Mouse (Mus musculus) frontal cortex, adult 2 months (tissue): ENCODE measurements at regions not wholly inside any gene's neighbourhood (a gene's known extent, or its start where the extent isn't known, plus 50 kb on each side); places are given as distances from the start of the nearest gene placed in this dataset.

Experiments
- DNase-seq, 2 experiments: peaks; one replicate each; pipeline ENCODE4 v3.0.0; 2022; ENCODE audit warnings: low spot score in 1 of 2; ENCODE audit errors: extremely low spot score in 1 of 2

GRCm38 (mm10) chr3:80248611-80249010, 364.3 kb downstream of the Fam198b start:
- peak; percentile 20 to 72 for DNase-seq

GRCm38 (mm10) chr3:80249974-80250373, 365.6 kb downstream of the Fam198b start:
- DNase-seq = peak; percentile 45 to 67

GRCm38 (mm10) chr3:80255304-80255703, 371.0 kb downstream of the Fam198b start:
- DNase-seq = peak in 1 of 2 experiments; percentile 45

GRCm38 (mm10) chr3:80256383-80256782, 372.1 kb downstream of the Fam198b start:
- no peak for DNase-seq

- DNase-seq = no peak
Observed at GRCm38 (mm10) chr3:80263095-80263494, 378.8 kb downstream of the Fam198b start.

- DNase-seq = no peak
Observed at GRCm38 (mm10) chr3:80284656-80285055, 400.3 kb downstream of the Fam198b start.

- no peak for DNase-seq
Observed at GRCm38 (mm10) chr3:80285246-80285645, 400.9 kb downstream of the Fam198b start.

GRCm38 (mm10) chr3:80293485-80293884, 409.2 kb downstream of the Fam198b start:
- peak in 1 of 2 experiments; percentile 20 for DNase-seq

GRCm38 (mm10) chr3:80307632-80308031, 423.3 kb downstream of the Fam198b start:
- peak in 1 of 2 experiments; percentile 25 for DNase-seq

- DNase-seq = no peak
Observed at GRCm38 (mm10) chr3:80309931-80310330, 425.6 kb downstream of the Fam198b start.

- no peak for DNase-seq
Observed at GRCm38 (mm10) chr3:80311689-80312088, 427.4 kb downstream of the Fam198b start.

- no peak for DNase-seq
Observed at GRCm38 (mm10) chr3:80322291-80322690, 438.0 kb downstream of the Fam198b start.

- no peak for DNase-seq
Observed at GRCm38 (mm10) chr3:80324726-80325125, 440.4 kb downstream of the Fam198b start.

GRCm38 (mm10) chr3:80331776-80332175, 447.4 kb downstream of the Fam198b start:
- DNase-seq = no peak

GRCm38 (mm10) chr3:80334446-80334893, 450.1 kb downstream of the Fam198b start:
- peak; percentile 17 to 56 for DNase-seq

GRCm38 (mm10) chr3:80336123-80336674, 451.9 kb downstream of the Fam198b start:
- DNase-seq = no peak

- no peak for DNase-seq
Observed at GRCm38 (mm10) chr3:80367972-80368371, 434.7 kb downstream of the Gria2 start.

- peak in 1 of 2 experiments; percentile 46 for DNase-seq
Observed at GRCm38 (mm10) chr3:80369214-80369941, 433.3 kb downstream of the Gria2 start.

- no peak for DNase-seq
Observed at GRCm38 (mm10) chr3:80372436-80372835, 430.2 kb downstream of the Gria2 start.

- no peak for DNase-seq
Observed at GRCm38 (mm10) chr3:80385986-80386385, 416.6 kb downstream of the Gria2 start.

GRCm38 (mm10) chr3:80396240-80396639, 406.4 kb downstream of the Gria2 start:
- no peak for DNase-seq

GRCm38 (mm10) chr3:80420453-80420852, 382.2 kb downstream of the Gria2 start:
- DNase-seq = no peak
